Mouse (Mus musculus) layer of hippocampus, adult 18-20 months (tissue): ENCODE results near the gene Ccdc137. TPM values are rescaled to one million over a fixed set of nuclear protein-coding genes. Genes with fewer than 3 reads are reported as not detected.

Source experiments
- DNase-seq, 2 experiments: peaks; one replicate each; pipeline ENCODE4 v3.0.0; 2022; ENCODE audit warnings: low spot score in 2 of 2
- total RNA-seq, 2 experiments: library from RNA; stranded (reverse); gene quantifications; 2 replicates each; pipeline ENCODE4 v1.2.3; 2021

Ccdc137 gene
- total RNA-seq, 2 experiments from 2014 or later: 24.6 to 32.9 TPM

- DNase-seq: no peak
Measured at GRCm38 (mm10) chr11:120498226-120498625, 40.3 kb downstream of the Ccdc137 start.

- DNase-seq: no peak
Measured at GRCm38 (mm10) chr11:120498891-120499290, 41.0 kb downstream of the Ccdc137 start.

GRCm38 (mm10) chr11:120499894-120500293 is 42.0 kb downstream of the Ccdc137 start:
- no peak for DNase-seq

GRCm38 (mm10) chr11:120500357-120500756 is 42.4 kb downstream of the Ccdc137 start:
- DNase-seq: no peak

- no peak for DNase-seq
Measured at GRCm38 (mm10) chr11:120501018-120501417, 43.1 kb downstream of the Ccdc137 start.

GRCm38 (mm10) chr11:120501701-120502100 is 43.8 kb downstream of the Ccdc137 start:
- DNase-seq: no peak

- DNase-seq: no peak
Measured at GRCm38 (mm10) chr11:120505661-120506060, 47.7 kb downstream of the Ccdc137 start.

- DNase-seq: no peak
Measured at GRCm38 (mm10) chr11:120506899-120507298, 49.0 kb downstream of the Ccdc137 start.

- DNase-seq: no peak
Measured at GRCm38 (mm10) chr11:120507611-120508289, 49.8 kb downstream of the Ccdc137 start.

GRCm38 (mm10) chr11:120508290-120508870 is 50.5 kb downstream of the Ccdc137 start:
- no peak for DNase-seq

- DNase-seq: no peak
Measured at GRCm38 (mm10) chr11:120509940-120510339, 52.0 kb downstream of the Ccdc137 start.

GRCm38 (mm10) chr11:120510375-120511030 is 52.6 kb downstream of the Ccdc137 start:
- DNase-seq: no peak

GRCm38 (mm10) chr11:120512790-120513453 is 55.0 kb downstream of the Ccdc137 start:
- DNase-seq: no peak

Other genes with a start within 250 kb of the Ccdc137 start
- gene Bahcc1, start 225.2 kb upstream of the Ccdc137 start, total RNA-seq: 10 to 100 TPM; 17.6 to 19.0 TPM
- 1,000 to 10,000 TPM; 1,279 to 1,291 TPM for gene Actg1, start 109.6 kb upstream of the Ccdc137 start, total RNA-seq
- gene Fscn2, start 96.6 kb upstream of the Ccdc137 start, total RNA-seq: under 1 TPM in 1 of 2 experiments, not detected in 1; 0.61 TPM
- 10 to 100 TPM; 16.7 to 18.4 TPM for gene Faap100, start 79.4 kb upstream of the Ccdc137 start, total RNA-seq
- gene Nploc4, start 20.4 kb upstream of the Ccdc137 start, total RNA-seq: 10 to 100 TPM; 60.0 to 61.9 TPM
- gene Tspan10, start 15.5 kb upstream of the Ccdc137 start, total RNA-seq: not detected
- under 1 TPM; 0.43 to 0.82 TPM for gene Pde6g, start 4.6 kb upstream of the Ccdc137 start, total RNA-seq
- 10 to 100 TPM; 13.1 to 13.5 TPM for gene Oxld1, start within 50 bp of the Ccdc137 start, total RNA-seq
- gene Arl16, start 9.5 kb downstream of the Ccdc137 start, total RNA-seq: 10 to 100 TPM; 53.0 to 53.6 TPM
- gene Mrpl12, start 26.5 kb downstream of the Ccdc137 start, total RNA-seq: 10 to 100 TPM; 65.1 to 67.5 TPM
- 10 to 100 TPM; 18.9 to 19.3 TPM for gene Slc25a10, start 33.7 kb downstream of the Ccdc137 start, total RNA-seq
- gene Gcgr, start 72.6 kb downstream of the Ccdc137 start, total RNA-seq: not detected
- gene Mcrip1, start 91.6 kb downstream of the Ccdc137 start, total RNA-seq: 10 to 100 TPM; 68.8 to 74.5 TPM
- gene Ppp1r27, start 93.0 kb downstream of the Ccdc137 start, total RNA-seq: not detected
- gene P4hb, start 115.1 kb downstream of the Ccdc137 start, total RNA-seq: 100 to 1,000 TPM; 122 to 132 TPM
- gene Arhgdia, start 123.5 kb downstream of the Ccdc137 start, total RNA-seq: 100 to 1,000 TPM; 293 to 295 TPM
- gene Alyref, start 140.2 kb downstream of the Ccdc137 start, total RNA-seq: 10 to 100 TPM; 60.5 to 70.0 TPM
- 10 to 100 TPM; 93.5 to 97.0 TPM for gene Anapc11, start 140.3 kb downstream of the Ccdc137 start, total RNA-seq
- 1 to 10 TPM in 1 of 2 experiments, under 1 TPM in 1; 0.89 to 1.4 TPM for gene Npb, start 150.4 kb downstream of the Ccdc137 start, total RNA-seq
- gene Pcyt2, start 159.8 kb downstream of the Ccdc137 start, total RNA-seq: 100 to 1,000 TPM; 118 to 128 TPM
- gene Sirt7, start 167.1 kb downstream of the Ccdc137 start, total RNA-seq: 10 to 100 TPM; 35.4 to 41.5 TPM
- gene Mafg, start 175.5 kb downstream of the Ccdc137 start, total RNA-seq: 10 to 100 TPM; 70.0 to 71.5 TPM
- gene Pycr1, start 185.7 kb downstream of the Ccdc137 start, total RNA-seq: 1 to 10 TPM in 1 of 2 experiments, under 1 TPM in 1; 0.81 to 2.0 TPM
- gene Myadml2, start 190.0 kb downstream of the Ccdc137 start, total RNA-seq: 1 to 10 TPM; 3.9 to 4.6 TPM
- 1 to 10 TPM; 2.6 to 5.5 TPM for gene Notum, start 203.1 kb downstream of the Ccdc137 start, total RNA-seq
- gene Aspscr1, start 214.9 kb downstream of the Ccdc137 start, total RNA-seq: 10 to 100 TPM; 46.1 to 54.3 TPM